Mouse (Mus musculus) heart, embryonic 13.5 days (tissue): ENCODE measurements around the gene Pithd1. TPM values are rescaled to one million over a fixed set of nuclear protein-coding genes. Genes with fewer than 3 reads are reported as not detected.

Experiments
- ATAC-seq: fragments of 200-750 bp; cut with Nextera tagmentation; 2 replicates; pipeline ENCODE4 v1.8.0; 2017; ENCODE audit warnings: moderate TSS enrichment; ENCODE audit not compliant: insufficient number of reproducible peaks, low FRiP score, low TSS enrichment; ENCODE audit errors: extremely low read depth
- H3K27ac ChIP-seq: fragments of 300-500 bp; sonication (generic); replicated peaks from 2 replicates; pipeline ENCODE4 v1.5.1; 2015; ENCODE audit warnings: moderate library complexity, mild to moderate bottlenecking, inconsistent platforms
- H3K27me3 ChIP-seq: fragments of 300-500 bp; sonication (generic); replicated peaks from 2 replicates; pipeline ENCODE4 v1.6.1; 2015; ENCODE audit warnings: mild to moderate bottlenecking, inconsistent platforms
- H3K36me3 ChIP-seq: fragments of 300-500 bp; sonication (generic); 2 replicates; pipeline ENCODE4 v1.6.1; 2015; ENCODE audit warnings: mild to moderate bottlenecking, inconsistent platforms
- H3K4me1 ChIP-seq: fragments of 300-500 bp; sonication (generic); 2 replicates; pipeline ENCODE4 v1.6.1; 2015; ENCODE audit warnings: inconsistent platforms
- H3K4me2 ChIP-seq: fragments of 300-500 bp; sonication (generic); 2 replicates; pipeline ENCODE4 v1.6.1; 2015; ENCODE audit warnings: inconsistent platforms, mild to moderate bottlenecking, moderate library complexity
- H3K4me3 ChIP-seq: fragments of 300-500 bp; sonication (generic); 2 replicates; pipeline ENCODE4 v1.5.1; 2015; ENCODE audit warnings: moderate library complexity, mild to moderate bottlenecking, inconsistent platforms
- H3K9ac ChIP-seq: fragments of 300-500 bp; sonication (generic); 2 replicates; pipeline ENCODE4 v1.6.1; 2015; ENCODE audit warnings: inconsistent platforms, mild to moderate bottlenecking, moderate library complexity
- H3K9me3 ChIP-seq: fragments of 300-500 bp; sonication (generic); 2 replicates; pipeline ENCODE4 v1.6.1; 2016; ENCODE audit warnings: inconsistent platforms
- WGBS: fragments of 180-500 bp; shearing (Covaris S2); methylation state at CpG from one replicate; pipeline ENCODE4 v1.1.7; 2015; ENCODE audit warnings: mixed read lengths; 5-methylcytosine and 5-hydroxymethylcytosine counted together
- polyA plus RNA-seq: library from polyadenylated mRNA; unstranded; fragments of >200 nt; fragmentation: Nextera tagmentation; extraction: Ambion mirVana; gene quantifications from 2 replicates; pipeline ENCODE4 v1.2.1, GENCODE M21; 2015

The Pithd1 gene
- polyA plus RNA-seq, 1 experiment from 2014 or later = 39.2 TPM

DNA sequence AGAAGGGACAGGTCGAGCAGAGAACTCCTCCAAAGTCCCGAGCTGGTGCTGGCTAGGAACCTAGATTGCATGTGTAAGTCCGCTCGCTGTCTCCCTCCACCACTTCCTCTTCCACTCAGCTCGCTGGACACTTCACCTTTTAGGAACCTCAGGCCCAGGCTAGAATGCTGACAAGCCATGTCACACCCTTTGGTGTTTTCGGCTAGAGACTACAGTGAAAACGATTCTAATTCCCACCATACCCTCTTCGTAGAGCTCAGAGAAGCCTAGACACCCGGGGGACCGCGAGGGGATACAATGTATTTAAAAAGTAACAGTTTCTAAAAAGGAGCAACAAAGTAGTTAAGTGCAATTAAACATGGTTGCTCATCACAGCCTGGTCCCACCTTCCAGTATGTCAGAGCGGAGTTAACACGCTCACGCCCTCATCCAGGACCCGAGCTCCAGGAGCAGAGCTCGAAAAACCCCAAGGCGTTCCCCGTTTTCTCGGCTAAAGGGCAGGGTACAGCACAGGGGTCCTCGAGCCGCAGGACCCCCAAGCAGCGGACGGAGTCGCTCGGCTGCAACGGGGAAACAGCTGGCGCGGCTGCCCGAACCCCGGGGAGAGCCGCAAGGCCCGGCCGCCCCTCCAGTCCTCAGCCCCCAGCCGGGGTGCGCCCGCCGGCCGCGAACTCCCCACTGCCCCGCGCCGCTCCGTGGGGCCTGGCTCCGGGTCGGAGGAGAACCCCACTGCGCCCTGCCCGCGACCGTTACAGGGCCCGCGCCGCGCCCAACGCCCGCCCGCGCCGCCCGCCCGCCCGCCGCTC is 33.9 kb upstream of the Pithd1 start:
- peaks cover 14% of the 10 kb centered on the region for H3K36me3 ChIP-seq
- peak overlapping the region; percentile 88 for H3K27ac ChIP-seq
- H3K9me3 ChIP-seq = no peaks in the 10 kb centered on the region
- H3K4me1 ChIP-seq = peaks cover 22% of the 10 kb centered on the region
- WGBS = under 1% methylated on average over 50 of the region's 62 CpGs
- no peaks in the 10 kb centered on the region for H3K27me3 ChIP-seq
- peak overlapping the region; percentile 98 for H3K9ac ChIP-seq
- ATAC-seq = peak; percentile 67
- H3K4me3 ChIP-seq = peak overlapping the region; percentile 99
- peak overlapping the region; percentile 83 for H3K4me2 ChIP-seq

DNA sequence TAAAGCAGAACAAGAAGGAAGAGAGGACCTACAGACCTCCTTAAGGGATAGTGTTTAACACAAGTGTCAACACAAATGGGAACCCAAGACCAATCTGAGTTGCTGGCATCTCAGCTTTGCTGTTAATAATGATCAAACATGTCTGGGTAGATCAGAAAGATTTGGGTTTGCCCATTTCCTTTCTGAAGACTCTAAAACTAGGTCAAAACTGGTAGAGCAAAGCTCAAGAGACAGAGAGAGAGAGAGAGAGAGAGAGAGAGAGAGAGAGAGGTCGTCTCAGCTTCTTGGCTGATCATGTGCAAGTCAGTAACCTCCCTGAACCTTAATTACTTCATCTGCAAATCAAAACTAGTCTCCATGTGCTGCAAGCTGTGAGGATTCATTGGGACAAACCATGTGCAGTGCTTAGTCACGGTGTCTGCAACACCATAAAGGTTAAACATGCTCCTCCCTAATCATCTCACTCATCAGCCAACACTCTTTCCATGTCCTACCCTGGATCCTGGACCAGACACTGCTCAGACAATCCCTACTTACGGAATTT is 29.1 kb upstream of the Pithd1 start:
- 77% methylated on average over 3 of the region's 3 CpGs for WGBS
- peaks cover 44% of the 10 kb centered on the region for H3K36me3 ChIP-seq
- no peak for ATAC-seq
- no peak overlapping the region for H3K27ac ChIP-seq
- H3K4me1 ChIP-seq = peaks cover 22% of the 10 kb centered on the region
- no peaks in the 10 kb centered on the region for H3K27me3 ChIP-seq
- H3K9me3 ChIP-seq = no peaks in the 10 kb centered on the region
- no peak overlapping the region for H3K4me3 ChIP-seq
- no peak overlapping the region for H3K4me2 ChIP-seq
- no peak overlapping the region for H3K9ac ChIP-seq

DNA sequence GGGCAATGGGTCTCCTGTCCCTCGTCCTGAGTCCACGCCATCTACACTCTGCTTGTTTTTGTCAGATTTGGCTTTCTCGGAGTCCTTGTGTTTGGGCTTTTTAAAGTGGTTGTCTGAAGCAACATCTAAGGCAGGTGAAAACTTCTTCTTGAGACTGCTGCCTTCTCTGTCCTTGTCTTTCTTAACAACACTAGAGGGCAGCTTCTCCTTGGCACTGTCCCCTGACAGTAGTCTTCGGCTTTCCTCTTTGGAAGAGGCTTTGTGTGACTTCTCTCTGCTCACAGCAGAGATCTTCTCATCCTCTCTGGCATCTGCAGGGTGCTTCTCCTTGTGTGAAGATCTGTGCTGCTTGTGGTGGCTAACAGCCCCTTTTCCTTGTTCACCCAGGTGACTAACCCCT is 23.5 kb upstream of the Pithd1 start:
- peaks cover 82% of the 10 kb centered on the region for H3K36me3 ChIP-seq
- no peak overlapping the region for H3K4me3 ChIP-seq
- H3K27ac ChIP-seq = no peak overlapping the region
- WGBS = 90% methylated on average over 4 of the region's 4 CpGs
- no peak overlapping the region for H3K9ac ChIP-seq
- no peaks in the 10 kb centered on the region for H3K9me3 ChIP-seq
- no peak for ATAC-seq
- H3K27me3 ChIP-seq = no peaks in the 10 kb centered on the region
- H3K4me2 ChIP-seq = no peak overlapping the region
- H3K4me1 ChIP-seq = no peaks in the 10 kb centered on the region

DNA sequence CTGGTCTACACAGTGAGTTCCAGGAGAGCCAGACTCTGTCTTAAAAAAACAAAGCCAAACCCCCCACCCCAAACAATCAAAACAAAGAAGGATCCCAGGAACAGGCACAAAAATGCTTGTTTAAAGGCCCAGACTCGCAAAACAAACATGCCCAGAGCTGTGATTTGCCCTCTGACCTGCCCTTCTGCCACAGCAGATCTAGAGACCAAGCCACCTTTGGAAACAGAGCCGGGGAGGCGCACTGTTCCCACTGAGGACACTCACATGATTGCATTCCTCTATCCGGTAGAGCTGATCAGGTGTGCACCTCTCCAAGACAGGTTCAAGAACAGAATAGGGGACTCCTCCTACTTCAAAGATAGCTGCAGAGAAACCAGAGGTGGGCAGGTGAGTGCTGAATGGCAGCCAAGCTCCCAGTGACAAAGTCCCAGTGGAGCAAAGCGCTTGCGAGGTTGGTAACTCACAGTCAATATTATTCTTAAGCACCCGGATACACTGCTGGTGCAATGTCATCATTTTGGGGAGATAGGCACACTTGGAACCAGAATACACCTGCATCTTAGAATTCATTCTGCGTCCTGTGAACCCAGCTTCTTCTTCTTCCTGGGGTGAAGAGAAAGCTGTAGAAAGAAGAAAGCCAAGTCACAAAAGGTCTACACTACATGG is 21.9 kb upstream of the Pithd1 start:
- Histone ChIP-seq H3K9ac (no peak overlapping the region), H3K4me2 (no peak overlapping the region), H3K27ac (no peak overlapping the region), H3K27me3 (no peaks in the 10 kb centered on the region), H3K4me1 (no peaks in the 10 kb centered on the region), H3K9me3 (no peaks in the 10 kb centered on the region), H3K36me3 (peaks cover 94% of the 10 kb centered on the region), H3K4me3 (no peak overlapping the region)
- WGBS = 95% methylated on average over 8 of the region's 8 CpGs
- ATAC-seq = no peak

DNA sequence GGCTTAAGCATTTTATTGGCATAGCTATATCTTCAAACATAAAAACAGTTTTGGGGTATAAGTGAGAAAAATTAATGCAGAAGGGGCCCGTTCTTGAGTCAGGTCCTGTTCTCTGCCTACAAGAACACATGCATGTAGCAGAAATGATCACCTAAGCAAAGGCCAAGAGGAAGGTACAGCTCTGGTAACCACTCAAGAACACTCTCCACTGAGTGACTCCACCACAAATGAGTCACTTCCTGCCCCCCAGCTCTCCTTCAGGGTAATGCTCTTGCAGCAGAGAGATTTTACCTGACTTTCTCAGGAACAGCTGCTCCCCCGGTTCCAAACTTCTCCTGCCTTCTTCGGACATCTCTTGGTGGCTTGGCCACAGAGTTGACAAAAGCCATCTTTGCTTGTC is 19.8 kb upstream of the Pithd1 start:
- Histone ChIP-seq H3K27me3 (no peaks in the 10 kb centered on the region), H3K9ac (no peak overlapping the region), H3K27ac (no peak overlapping the region), H3K9me3 (no peaks in the 10 kb centered on the region), H3K4me2 (no peak overlapping the region), H3K4me3 (no peak overlapping the region), H3K4me1 (no peaks in the 10 kb centered on the region), H3K36me3 (peaks cover 96% of the 10 kb centered on the region)
- WGBS = 91% methylated on average over 3 of the region's 3 CpGs
- ATAC-seq = no peak

DNA sequence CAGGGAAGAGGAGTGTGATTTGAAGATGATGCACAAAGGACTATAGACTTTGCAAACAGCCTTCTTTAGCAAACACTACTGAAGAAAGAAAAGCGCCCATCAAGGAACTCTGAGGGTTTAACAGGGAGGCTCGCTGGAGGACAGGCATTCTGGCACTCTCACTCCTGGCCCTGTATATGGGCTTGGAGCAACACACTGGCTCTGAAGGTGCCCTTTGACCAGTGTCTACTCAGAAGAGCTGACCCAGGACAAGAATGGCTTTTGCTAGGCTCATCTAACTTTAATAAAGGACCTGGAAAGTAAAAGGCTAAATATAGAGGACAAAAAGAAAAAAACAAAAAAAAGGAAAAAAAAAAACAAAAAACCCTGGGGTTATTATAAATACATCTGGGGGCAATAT is 17.9 kb upstream of the Pithd1 start:
- H3K9ac ChIP-seq = no peak overlapping the region
- H3K4me1 ChIP-seq = no peaks in the 10 kb centered on the region
- no peak overlapping the region for H3K4me2 ChIP-seq
- no peaks in the 10 kb centered on the region for H3K9me3 ChIP-seq
- no peak overlapping the region for H3K4me3 ChIP-seq
- peaks cover 87% of the 10 kb centered on the region for H3K36me3 ChIP-seq
- no peak overlapping the region for H3K27ac ChIP-seq
- no peaks in the 10 kb centered on the region for H3K27me3 ChIP-seq
- ATAC-seq = no peak
- 93% methylated on average over 2 of the region's 2 CpGs for WGBS

DNA sequence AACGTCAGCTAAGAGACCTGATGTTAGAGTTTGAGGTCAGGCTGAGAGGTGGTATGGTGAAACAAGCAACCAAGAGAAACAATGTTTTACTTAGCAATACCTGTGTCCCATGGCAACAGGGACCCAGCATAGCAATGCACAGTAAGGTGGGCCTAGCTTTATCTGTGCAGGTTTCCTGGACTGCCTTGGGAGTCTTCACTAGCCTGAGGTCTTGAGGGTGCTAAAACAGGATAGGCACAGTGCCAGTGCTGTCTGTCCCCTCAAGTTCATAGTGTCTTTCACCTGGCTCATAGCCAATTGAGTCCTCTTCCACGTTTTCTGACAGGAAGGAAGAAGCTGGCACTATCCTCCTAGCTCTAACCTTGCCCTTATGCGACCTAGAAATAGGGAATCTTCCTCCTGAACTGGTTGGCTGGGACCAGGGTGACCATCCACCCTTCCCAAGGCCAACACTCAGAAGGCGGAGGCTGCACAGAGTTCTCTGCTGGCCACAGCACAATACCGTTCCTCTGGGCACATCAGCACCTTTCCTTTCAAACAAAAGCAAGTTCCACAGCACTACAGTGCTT is 17.1 kb upstream of the Pithd1 start:
- Histone ChIP-seq H3K36me3 (peaks cover 80% of the 10 kb centered on the region), H3K4me3 (no peak overlapping the region)
- 72% methylated on average over 5 of the region's 5 CpGs for WGBS

DNA sequence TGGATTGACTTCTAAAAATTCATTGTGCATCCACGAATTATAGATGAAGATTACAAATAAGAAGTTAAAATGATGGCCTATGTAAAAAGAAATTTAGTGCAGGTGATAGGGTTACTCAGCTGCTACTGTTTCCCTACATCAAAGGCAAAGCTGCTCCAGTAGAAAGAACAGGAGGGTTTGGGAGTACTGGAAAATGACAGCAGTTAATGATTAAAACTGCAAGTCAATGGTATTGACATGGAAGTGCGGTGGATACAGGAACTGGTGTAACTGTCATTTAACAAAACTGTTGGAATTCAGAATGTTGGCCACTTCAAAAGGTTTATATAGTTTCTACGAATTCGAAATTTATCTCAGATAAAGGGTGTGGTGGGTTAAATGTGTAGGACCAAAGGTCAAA is 8.1 kb upstream of the Pithd1 start:
- no peak overlapping the region for H3K9ac ChIP-seq
- H3K27me3 ChIP-seq = no peaks in the 10 kb centered on the region
- H3K27ac ChIP-seq = no peak overlapping the region
- H3K4me3 ChIP-seq = no peak overlapping the region
- H3K4me1 ChIP-seq = no peaks in the 10 kb centered on the region
- H3K9me3 ChIP-seq = peaks cover 13% of the 10 kb centered on the region
- no peak overlapping the region for H3K4me2 ChIP-seq
- WGBS = 77% methylated on average over 4 of the region's 4 CpGs
- no peak for ATAC-seq
- no peaks in the 10 kb centered on the region for H3K36me3 ChIP-seq

More for the DNA sequence above, 17.1 kb upstream of the Pithd1 start:
- H3K9me3 ChIP-seq = no peaks in the 10 kb centered on the region
- ATAC-seq = no peak
- H3K4me1 ChIP-seq = no peaks in the 10 kb centered on the region
- H3K27ac ChIP-seq = no peak overlapping the region
- no peak overlapping the region for H3K4me2 ChIP-seq
- no peak overlapping the region for H3K9ac ChIP-seq
- H3K27me3 ChIP-seq = no peaks in the 10 kb centered on the region

DNA sequence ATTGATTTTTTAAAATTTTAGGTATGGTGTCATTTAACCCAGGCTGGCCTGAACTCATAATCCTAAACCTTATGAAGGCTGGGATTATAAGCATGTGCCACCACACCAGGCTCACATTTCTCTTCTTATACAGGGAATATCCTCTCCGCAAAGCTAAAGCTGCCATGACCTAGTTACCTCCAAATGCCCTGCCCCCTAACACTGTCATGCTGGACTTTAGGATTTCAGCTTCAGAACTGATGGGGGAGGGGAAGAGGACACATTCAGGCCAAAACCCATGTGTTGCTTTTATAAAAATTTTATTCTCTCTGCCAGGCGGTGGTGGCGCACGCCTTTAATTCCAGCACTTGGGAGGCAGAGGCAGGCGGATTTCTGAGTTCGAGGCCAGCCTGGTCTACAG is 6.9 kb upstream of the Pithd1 start:
- no peak for ATAC-seq
- WGBS = 91% methylated on average over 6 of the region's 6 CpGs
- Histone ChIP-seq H3K4me2 (no peak overlapping the region), H3K9ac (no peak overlapping the region), H3K27ac (no peak overlapping the region), H3K36me3 (no peaks in the 10 kb centered on the region), H3K4me3 (no peak overlapping the region), H3K4me1 (no peaks in the 10 kb centered on the region), H3K9me3 (peaks cover 13% of the 10 kb centered on the region), H3K27me3 (no peaks in the 10 kb centered on the region)

DNA sequence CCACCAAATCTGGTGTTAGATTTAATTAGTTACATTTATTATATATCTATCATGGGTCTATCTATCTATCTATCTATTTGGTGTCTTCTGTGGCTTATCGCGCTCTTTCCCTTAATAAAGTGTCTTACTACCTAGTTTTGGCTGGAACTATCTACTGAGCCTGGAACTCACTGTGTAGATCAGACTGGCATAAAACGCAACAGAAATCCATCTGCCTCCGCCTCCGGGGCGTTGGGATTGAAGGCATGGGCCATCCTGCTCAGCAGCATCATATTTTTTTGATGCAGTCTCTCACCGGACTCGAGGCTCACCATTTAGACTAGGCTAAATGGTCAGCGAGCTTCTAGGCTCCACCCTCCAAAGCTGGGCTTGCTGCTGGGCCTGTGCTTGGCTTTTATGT is 650 bp upstream of the Pithd1 start:
- H3K27me3 ChIP-seq = no peaks in the 10 kb centered on the region
- 70% methylated on average over 9 of the region's 9 CpGs for WGBS
- no peak for ATAC-seq
- H3K4me1 ChIP-seq = peaks cover 24% of the 10 kb centered on the region
- H3K9me3 ChIP-seq = 0 out of 2 replicates have a peak, but pooled peaks cover 4% of the 10 kb centered on the region
- H3K36me3 ChIP-seq = peaks cover 28% of the 10 kb centered on the region
- peak overlapping the region; percentile 98 for H3K9ac ChIP-seq
- peak overlapping the region; percentile 91 for H3K4me3 ChIP-seq
- peak overlapping the region; percentile 91 for H3K27ac ChIP-seq
- H3K4me2 ChIP-seq = peak overlapping the region; percentile 96

DNA sequence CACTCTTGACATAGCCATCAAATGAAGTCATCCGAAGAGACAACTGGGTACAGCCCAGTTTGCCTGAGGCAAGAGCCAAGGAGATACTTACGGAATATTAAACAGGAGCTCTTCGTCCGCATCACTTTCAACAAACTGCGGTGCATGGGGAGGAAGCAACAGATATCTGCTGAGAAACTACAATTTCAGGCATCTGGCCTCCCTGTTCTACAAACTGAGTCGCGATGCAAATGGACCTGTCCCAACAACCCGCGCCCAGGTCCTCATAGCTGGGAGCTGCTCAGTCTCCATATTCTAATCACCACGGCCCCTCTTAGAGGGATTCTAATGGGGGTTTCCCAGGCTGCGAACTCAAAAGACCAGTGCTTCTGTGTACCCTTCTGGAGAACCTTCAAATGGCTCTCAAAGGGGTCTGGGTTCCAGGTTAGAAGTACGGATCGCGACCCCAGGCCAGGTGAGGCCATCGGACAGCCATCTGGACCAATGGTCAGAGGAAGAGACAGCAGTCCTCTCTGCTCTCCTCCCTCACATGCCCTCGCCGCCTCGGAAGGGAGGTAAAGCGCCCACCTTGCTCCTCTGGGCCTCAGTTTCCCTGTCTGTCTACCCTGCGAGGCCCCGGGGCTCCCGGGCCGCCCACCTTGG is 642 bp downstream of the Pithd1 start:
- peaks cover 24% of the 10 kb centered on the region for H3K4me1 ChIP-seq
- 0 out of 2 replicates have a peak, but pooled peaks cover under 1% of the 10 kb centered on the region for H3K9me3 ChIP-seq
- peak overlapping the region; percentile 96 for H3K4me2 ChIP-seq
- peak overlapping the region; percentile 91 for H3K27ac ChIP-seq
- H3K27me3 ChIP-seq = no peaks in the 10 kb centered on the region
- WGBS = 7% methylated on average over 23 of the region's 23 CpGs
- H3K4me3 ChIP-seq = peak overlapping the region; percentile 91
- ATAC-seq = no peak
- peak overlapping the region; percentile 98 for H3K9ac ChIP-seq
- H3K36me3 ChIP-seq = peaks cover 41% of the 10 kb centered on the region
